Mouse (Mus musculus): ENCODE measurements around the gene Fgfr1op.

The Fgfr1op gene

GRCm38 (mm10) chr17:8232089-8232488 lies 66.8 kb downstream of the Fgfr1op start:
- DNase-seq: peak in 1 of 2 experiments; percentile 17

GRCm38 (mm10) chr17:8233618-8234214 lies 68.4 kb downstream of the Fgfr1op start:
- DNase-seq: no peak

- no peak for DNase-seq
These were observed 69.2 kb downstream of the Fgfr1op start for GRCm38 (mm10) chr17:8234537-8234936.

GRCm38 (mm10) chr17:8235743-8236142 lies 70.4 kb downstream of the Fgfr1op start, which contains the start of gene Ccr6:
Gene Ccr6, plus strand, starts transcription at chr17:8236043.
- no peak for DNase-seq

- no peak for DNase-seq
These were observed 72.9 kb downstream of the Fgfr1op start for GRCm38 (mm10) chr17:8238012-8238710.

GRCm38 (mm10) chr17:8239561-8239960 lies 74.3 kb downstream of the Fgfr1op start:
- DNase-seq: no peak

GRCm38 (mm10) chr17:8240517-8240916 lies 75.2 kb downstream of the Fgfr1op start:
- no peak for DNase-seq

- DNase-seq: no peak
These were observed 76.3 kb downstream of the Fgfr1op start for GRCm38 (mm10) chr17:8241645-8242044.

- DNase-seq: no peak
These were observed 76.9 kb downstream of the Fgfr1op start for GRCm38 (mm10) chr17:8242186-8242585.

- no peak for DNase-seq
These were observed 78.8 kb downstream of the Fgfr1op start for GRCm38 (mm10) chr17:8244124-8244523.

GRCm38 (mm10) chr17:8246102-8246754 lies 80.9 kb downstream of the Fgfr1op start:
- DNase-seq: no peak

Data from cerebellum, postnatal 25 days (tissue).